Mouse (Mus musculus): ENCODE measurements around the gene Tjp3. TPM values are rescaled to one million over a fixed set of nuclear protein-coding genes. Genes with fewer than 3 reads are reported as not detected.
"Not testable (repeated sequence)": the region's sequence is repeated elsewhere in the genome, so short reads cannot be mapped to it uniquely, and the experiment has no call there.

Gene Tjp3
- total RNA-seq, 2 experiments from 2014 or later = 0.14 to 0.36 TPM

DNA sequence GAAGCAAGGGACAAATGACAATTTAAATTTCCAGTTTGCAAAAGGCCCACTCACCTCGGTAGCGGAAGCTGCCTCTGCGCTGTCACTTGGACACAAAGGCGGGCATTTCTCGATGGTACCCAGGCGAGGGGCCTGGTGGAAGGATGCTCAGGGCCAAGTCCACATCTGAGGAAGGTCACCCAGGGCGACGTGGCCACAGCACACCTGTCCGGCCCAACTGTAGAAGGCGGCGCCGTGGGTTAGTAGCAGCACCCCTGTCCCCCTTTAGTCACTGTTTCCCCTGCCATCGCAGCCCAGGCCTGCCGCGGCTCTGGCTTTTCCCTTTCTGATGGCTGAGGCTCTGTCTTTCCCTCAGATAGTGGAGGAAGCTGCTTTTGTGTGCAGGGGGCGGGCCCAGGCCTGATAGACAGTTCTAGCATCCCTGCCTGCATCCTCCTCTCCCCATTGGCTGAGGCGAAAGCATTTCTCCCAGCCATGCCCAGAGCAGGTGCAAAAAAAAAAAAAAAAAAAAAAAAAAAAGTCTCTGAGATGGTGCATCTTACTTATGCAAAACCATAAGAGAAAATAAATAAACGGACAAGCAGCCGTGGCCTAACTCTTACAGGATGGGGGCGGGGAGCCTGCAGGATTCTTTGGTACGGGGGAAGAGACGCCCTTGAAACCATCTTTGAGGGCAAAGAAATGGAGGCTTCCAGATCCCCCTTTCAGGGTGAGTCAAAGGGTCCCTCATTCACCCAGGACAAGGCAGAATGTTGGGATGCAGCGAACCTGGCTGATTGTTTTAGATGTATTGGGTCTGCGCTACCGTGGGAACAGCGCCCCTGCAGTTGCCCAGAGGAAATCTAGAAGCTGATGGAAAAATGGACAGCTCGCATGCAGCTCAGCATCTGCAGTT, 60.7 kb downstream of the Tjp3 start, which contains the start of gene Atcay:
Gene Atcay, minus strand, starts transcription at position 396 of the 895 bp plus-strand sequence.
- DNase-seq = no peak

GRCm38 (mm10) chr10:81229735-81230437, 61.5 kb downstream of the Tjp3 start:
- no peak for DNase-seq

DNA sequence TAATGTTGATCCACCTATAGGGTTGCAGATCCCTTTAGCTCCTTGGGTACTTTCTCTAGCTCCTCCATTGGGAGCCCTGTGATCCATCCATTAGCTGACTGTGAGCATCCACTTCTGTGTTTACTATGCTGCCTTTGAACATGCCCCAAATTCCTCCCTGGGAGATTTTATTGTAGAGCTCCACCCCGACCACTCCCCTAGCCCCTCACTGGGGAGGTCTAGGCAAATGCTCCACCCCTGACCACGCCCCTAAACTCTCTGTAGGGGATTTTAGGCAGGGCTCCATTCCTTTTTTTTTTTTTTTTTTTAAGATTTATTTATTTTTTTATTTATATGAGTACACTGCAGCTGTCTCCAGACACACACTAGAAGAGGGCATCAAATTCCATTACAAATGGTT, 67.7 kb downstream of the Tjp3 start:
- DNase-seq = not testable (repeated sequence)

Small RNAs within 50 kb of the gene (microRNA-seq; reads per million reads assigned to microRNA genes)
- 3.8 reads per million in 2 experiments for gene Mir3057

Other genes with a start within 250 kb of the Tjp3 start
- gene Sgta, start 231.4 kb downstream of the Tjp3 start, total RNA-seq (2021) = 10 to 100 TPM; 82.2 to 84.4 TPM
- 10 to 100 TPM; 26.4 to 27.1 TPM for gene Thop1, start 221.5 kb downstream of the Tjp3 start, total RNA-seq (2021)
- gene Creb3l3, start 192.7 kb downstream of the Tjp3 start, total RNA-seq (2021) = 1 to 10 TPM in 1 of 2 experiments, under 1 TPM in 1; 0.87 to 2.1 TPM
- 100 to 1,000 TPM; 170 to 177 TPM for gene Map2k2, start 185.7 kb downstream of the Tjp3 start, total RNA-seq (2021)
- gene Zbtb7a, start 156.4 kb downstream of the Tjp3 start, total RNA-seq (2021) = 10 to 100 TPM; 29.2 to 35.9 TPM
- 10 to 100 TPM; 10.7 to 13.8 TPM for gene Pias4, start 123.7 kb downstream of the Tjp3 start, total RNA-seq (2021)
- gene Eef2, start 115.0 kb downstream of the Tjp3 start, total RNA-seq (2021) = 1,000 to 10,000 TPM in 1 of 2 experiments, 100 to 1,000 TPM in 1; 974 to 1,018 TPM
- gene Dapk3, start 108.6 kb downstream of the Tjp3 start, total RNA-seq (2021) = 10 to 100 TPM; 29.8 to 30.4 TPM
- gene 4930442H23Rik, start 107.7 kb downstream of the Tjp3 start, total RNA-seq (2021) = not detected
- gene Nmrk2, start 89.5 kb downstream of the Tjp3 start, total RNA-seq (2021) = 1 to 10 TPM; 1.7 to 1.8 TPM
- under 1 TPM; 0.40 to 0.43 TPM for gene Atcay, start 60.7 kb downstream of the Tjp3 start, total RNA-seq (2021)
- 1 to 10 TPM; 2.1 to 3.5 TPM for gene Zfr2, start 58.4 kb downstream of the Tjp3 start, total RNA-seq (2021)
- gene Matk, start 38.6 kb downstream of the Tjp3 start, total RNA-seq (2021) = 1 to 10 TPM in 1 of 2 experiments, under 1 TPM in 1; 0.70 to 1.3 TPM
- 100 to 1,000 TPM in 1 of 2 experiments, 10 to 100 TPM in 1; 93.7 to 108 TPM for gene Mrpl54, start 24.6 kb downstream of the Tjp3 start, total RNA-seq (2021)
- 10 to 100 TPM; 61.6 to 63.5 TPM for gene Apba3, start 24.6 kb downstream of the Tjp3 start, total RNA-seq (2021)
- 10 to 100 TPM; 24.0 to 30.8 TPM for gene Pip5k1c, start 1.4 kb upstream of the Tjp3 start, total RNA-seq (2021)
- gene Cactin, start 29.5 kb upstream of the Tjp3 start, total RNA-seq (2021) = 10 to 100 TPM; 11.0 to 14.5 TPM
- gene Tbxa2r, start 37.1 kb upstream of the Tjp3 start, total RNA-seq (2021) = 1 to 10 TPM; 2.3 to 3.8 TPM
- 1 to 10 TPM in 1 of 2 experiments, under 1 TPM in 1; 0.96 to 1.3 TPM for gene Gipc3, start 51.7 kb upstream of the Tjp3 start, total RNA-seq (2021)
- 10 to 100 TPM; 26.8 to 41.9 TPM for gene Hmg20b, start 58.9 kb upstream of the Tjp3 start, total RNA-seq (2021)
- gene Mfsd12, start 65.9 kb upstream of the Tjp3 start, total RNA-seq (2021) = 1 to 10 TPM; 4.5 to 7.5 TPM
- 1 to 10 TPM in 1 of 2 experiments, under 1 TPM in 1; 0.85 to 1.4 TPM for gene 4930404N11Rik, start 74.2 kb upstream of the Tjp3 start, total RNA-seq (2021)
- 10 to 100 TPM; 17.6 to 24.1 TPM for gene Fzr1, start 86.9 kb upstream of the Tjp3 start, total RNA-seq (2021)
- 10 to 100 TPM; 40.3 to 46.7 TPM for gene Dohh, start 92.8 kb upstream of the Tjp3 start, total RNA-seq (2021)
- under 1 TPM; 0.40 to 0.45 TPM for gene Gm48551, start 92.9 kb upstream of the Tjp3 start, total RNA-seq (2021)
- 1 to 10 TPM in 1 of 2 experiments, under 1 TPM in 1; 0.33 to 2.0 TPM for gene Gm48552, start 97.4 kb upstream of the Tjp3 start, total RNA-seq (2021)
- under 1 TPM in 1 of 2 experiments, not detected in 1; 0.65 TPM for gene Smim24, start 101.5 kb upstream of the Tjp3 start, total RNA-seq (2021)
- 100 to 1,000 TPM; 329 to 332 TPM for gene Nfic, start 164.1 kb upstream of the Tjp3 start, total RNA-seq (2021)
- under 1 TPM; 0.38 to 0.99 TPM for gene Celf5, start 191.1 kb upstream of the Tjp3 start, total RNA-seq (2021)
- gene Ncln, start 204.8 kb upstream of the Tjp3 start, total RNA-seq (2021) = 10 to 100 TPM; 45.9 to 48.2 TPM
- under 1 TPM; 0.56 to 0.61 TPM for gene S1pr4, start 208.6 kb upstream of the Tjp3 start, total RNA-seq (2021)
- under 1 TPM; 0.47 to 0.77 TPM for gene Gna15, start 232.6 kb upstream of the Tjp3 start, total RNA-seq (2021)